Mouse (Mus musculus): ENCODE results near the gene Sh2d2a. TPM values are rescaled to one million over a fixed set of nuclear protein-coding genes. Genes with fewer than 3 reads are reported as not detected.
"Not testable (repeated sequence)": the region's sequence is repeated elsewhere in the genome, so short reads cannot be mapped to it uniquely, and the experiment has no call there.

Sh2d2a gene
- not detected for total RNA-seq (2022)

GRCm38 (mm10) chr3:87846650-87847110 is at the start of gene Sh2d2a:
Sh2d2a (plus strand) TSS chr3:87846755.
- no peak for DNase-seq (ENCODE audit: low spot score in 2 of 2)

- no peak for DNase-seq (ENCODE audit: low spot score in 2 of 2)
Observed at GRCm38 (mm10) chr3:87801681-87802080, 44.9 kb upstream of the Sh2d2a start.

- no peak for DNase-seq (ENCODE audit: low spot score in 2 of 2)
Observed at GRCm38 (mm10) chr3:87804038-87804677, 42.4 kb upstream of the Sh2d2a start.

- DNase-seq (ENCODE audit: low spot score in 2 of 2) = no peak
Observed at GRCm38 (mm10) chr3:87809322-87809962, 37.1 kb upstream of the Sh2d2a start.

- DNase-seq (ENCODE audit: low spot score in 2 of 2) = no peak
Observed at GRCm38 (mm10) chr3:87811297-87811696, 35.3 kb upstream of the Sh2d2a start.

GRCm38 (mm10) chr3:87812413-87812812 is 34.1 kb upstream of the Sh2d2a start:
- no peak for DNase-seq (ENCODE audit: low spot score in 2 of 2)

GRCm38 (mm10) chr3:87812873-87813272 is 33.7 kb upstream of the Sh2d2a start:
- DNase-seq (ENCODE audit: low spot score in 2 of 2) = no peak

- no peak for DNase-seq (ENCODE audit: low spot score in 2 of 2)
Observed at GRCm38 (mm10) chr3:87816166-87816565, 30.4 kb upstream of the Sh2d2a start.

- peak; percentile 40 to 52 for DNase-seq (ENCODE audit: low spot score in 2 of 2)
Observed at GRCm38 (mm10) chr3:87816646-87817093, 29.9 kb upstream of the Sh2d2a start.

- no peak for DNase-seq (ENCODE audit: low spot score in 2 of 2)
Observed at GRCm38 (mm10) chr3:87818226-87818625, 28.3 kb upstream of the Sh2d2a start.

GRCm38 (mm10) chr3:87824206-87824605 is 22.3 kb upstream of the Sh2d2a start, which contains the start of gene Pear1:
Pear1 (minus strand) TSS chr3:87824306.
- DNase-seq (ENCODE audit: low spot score in 2 of 2) = not testable (repeated sequence)

- DNase-seq (ENCODE audit: low spot score in 2 of 2) = no peak
Observed at GRCm38 (mm10) chr3:87828435-87828834, 18.1 kb upstream of the Sh2d2a start.

- DNase-seq (ENCODE audit: low spot score in 2 of 2) = no peak
Observed at GRCm38 (mm10) chr3:87829025-87829424, 17.5 kb upstream of the Sh2d2a start.

- DNase-seq (ENCODE audit: low spot score in 2 of 2) = no peak
Observed at GRCm38 (mm10) chr3:87832109-87832859, 14.3 kb upstream of the Sh2d2a start.

- DNase-seq (ENCODE audit: low spot score in 2 of 2) = no peak
Observed at GRCm38 (mm10) chr3:87833482-87833881, 13.1 kb upstream of the Sh2d2a start.

- peak; percentile 36 for DNase-seq (ENCODE audit: low spot score in 2 of 2)
Observed at GRCm38 (mm10) chr3:87838622-87839021, 7.9 kb upstream of the Sh2d2a start.

GRCm38 (mm10) chr3:87840858-87841257 is 5.7 kb upstream of the Sh2d2a start:
- DNase-seq (ENCODE audit: low spot score in 2 of 2) = no peak

- DNase-seq (ENCODE audit: low spot score in 2 of 2) = no peak
Observed at GRCm38 (mm10) chr3:87844981-87845380, 1.6 kb upstream of the Sh2d2a start.

GRCm38 (mm10) chr3:87846186-87846585 is 369 bp upstream of the Sh2d2a start:
- DNase-seq (ENCODE audit: low spot score in 2 of 2) = no peak

GRCm38 (mm10) chr3:87847680-87848079 is 1.1 kb downstream of the Sh2d2a start:
- DNase-seq (ENCODE audit: low spot score in 2 of 2) = no peak

- DNase-seq (ENCODE audit: low spot score in 2 of 2) = no peak
Observed at GRCm38 (mm10) chr3:87849117-87849516, 2.6 kb downstream of the Sh2d2a start.

All from gastrocnemius, adult 8-10 months (tissue).